Mouse (Mus musculus) neutrophil, adult 65 days (primary cell): Measurements from ENCODE around the gene Gm11273. TPM values are rescaled to one million over a fixed set of nuclear protein-coding genes. Genes with fewer than 3 reads are reported as not detected.

Experiments
- total RNA-seq: library from RNA; stranded (reverse); gene quantifications from 2 replicates; pipeline ENCODE4 v1.2.4, GENCODE M21; 2023

Gm11273 gene
- total RNA-seq = 9.1 and 10.0 TPM in 2 replicates

GRCm38 (mm10) chr13:21501182-21501581 lies at the start of gene Gm11273:
Gene Gm11273 (minus strand): TSS chr13:21501418.

GRCm38 (mm10) chr13:21542708-21543107 lies 41.5 kb upstream of the Gm11273 start, which contains the start of gene Olfr1366:
Gene Olfr1366 (minus strand): TSS chr13:21542808.

DNA sequence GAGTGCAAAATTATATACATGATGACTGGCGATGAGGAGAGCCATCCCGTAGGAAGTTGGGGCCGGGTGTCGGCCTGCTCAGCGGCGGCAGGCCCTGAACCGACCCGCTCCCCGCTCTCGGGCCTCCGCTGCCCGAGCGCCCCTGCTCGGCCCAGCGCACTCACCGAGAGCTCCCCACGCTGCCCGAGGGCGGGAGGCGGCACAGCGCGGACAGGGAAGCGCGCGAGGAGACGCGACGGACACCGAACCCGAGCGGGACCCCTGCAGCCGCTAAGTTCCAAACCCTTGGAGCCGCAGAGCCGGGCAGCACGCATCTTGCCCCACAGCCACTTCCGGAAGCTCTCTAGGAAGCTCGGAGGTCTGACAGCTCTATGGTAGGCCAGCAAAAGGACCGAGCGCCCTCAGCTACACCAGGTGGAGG lies 29.6 kb upstream of the Gm11273 start, which contains the start of gene Zkscan8:
Gene Zkscan8, minus strand, starts transcription at position 340 of the 421 bp plus-strand sequence.

GRCm38 (mm10) chr13:21495080-21495479 lies 6.1 kb downstream of the Gm11273 start, which contains the start of gene AK157302:
Gene AK157302 (plus strand): TSS chr13:21495223.

GRCm38 (mm10) chr13:21478759-21479670 lies 22.2 kb downstream of the Gm11273 start, which contains the start of the genes Zkscan4 and Gm10065:
Gene Zkscan4 (plus strand): TSS chr13:21478907.
Gene Gm10065 (minus strand): TSS chr13:21479441.

GRCm38 (mm10) chr13:21468061-21469019 lies 32.9 kb downstream of the Gm11273 start, which contains the start of gene Nkapl:
Gene Nkapl (minus strand): TSS chr13:21468509.

GRCm38 (mm10) chr13:21453449-21453848 lies 47.8 kb downstream of the Gm11273 start, which contains the start of gene Zscan26:
Gene Zscan26 (minus strand): TSS chr13:21453730.

Other genes starting within 250 kb of the Gm11273 start
- not detected in 2 replicates for gene Gpx5, start 208.7 kb downstream of the Gm11273 start, total RNA-seq
- gene Gpx6, start 189.3 kb downstream of the Gm11273 start, total RNA-seq = not detected in 2 replicates
- not detected in 2 replicates for gene Olfr1367, start 154.5 kb downstream of the Gm11273 start, total RNA-seq
- gene Zscan12, start 138.6 kb downstream of the Gm11273 start, total RNA-seq = 1.3 and 2.0 TPM in 2 replicates
- 20.2 and 21.4 TPM in 2 replicates for gene Zkscan3, start 98.7 kb downstream of the Gm11273 start, total RNA-seq
- gene Pgbd1, start 60.4 kb downstream of the Gm11273 start, total RNA-seq = 0.44 TPM in 1 of 2 replicates, not detected in the other
- gene Zscan26, start 47.7 kb downstream of the Gm11273 start, total RNA-seq = 5.4 and 6.6 TPM in 2 replicates
- gene Nkapl, start 32.9 kb downstream of the Gm11273 start, total RNA-seq = not detected in 2 replicates
- gene Zkscan4, start 22.5 kb downstream of the Gm11273 start, total RNA-seq = not detected in 2 replicates
- not detected in 2 replicates for gene Gm10065, start 22.0 kb downstream of the Gm11273 start, total RNA-seq
- 4.7 and 5.3 TPM in 2 replicates for gene AK157302, start 6.2 kb downstream of the Gm11273 start, total RNA-seq
- gene Zkscan8, start 29.7 kb upstream of the Gm11273 start, total RNA-seq = 2.6 and 3.3 TPM in 2 replicates
- gene Olfr1366, start 41.4 kb upstream of the Gm11273 start, total RNA-seq = not detected in 2 replicates
- not detected in 2 replicates for gene Olfr1535, start 58.5 kb upstream of the Gm11273 start, total RNA-seq
- gene Olfr1364, start 80.3 kb upstream of the Gm11273 start, total RNA-seq = not detected in 2 replicates
- not detected in 2 replicates for gene Olfr1362, start 112.6 kb upstream of the Gm11273 start, total RNA-seq
- gene Olfr11, start 141.1 kb upstream of the Gm11273 start, total RNA-seq = not detected in 2 replicates
- not detected in 2 replicates for gene Olfr1361, start 162.0 kb upstream of the Gm11273 start, total RNA-seq
- not detected in 2 replicates for gene Olfr1360, start 176.0 kb upstream of the Gm11273 start, total RNA-seq
- gene Olfr1359, start 196.7 kb upstream of the Gm11273 start, total RNA-seq = not detected in 2 replicates
- gene Hist1h2bl, start 214.7 kb upstream of the Gm11273 start, total RNA-seq = 555 and 664 TPM in 2 replicates
- gene Hist1h2ai, start 215.0 kb upstream of the Gm11273 start, total RNA-seq = 246 and 285 TPM in 2 replicates
- gene Hist1h3h, start 216.2 kb upstream of the Gm11273 start, total RNA-seq = 883 and 948 TPM in 2 replicates
- gene Hist1h2bm, start 220.6 kb upstream of the Gm11273 start, total RNA-seq = 134 and 170 TPM in 2 replicates
- gene Hist1h4j, start 233.6 kb upstream of the Gm11273 start, total RNA-seq = 66.9 and 93.4 TPM in 2 replicates
- 1,648 and 2,005 TPM in 2 replicates for gene Hist1h4k, start 249.1 kb upstream of the Gm11273 start, total RNA-seq